Mouse (Mus musculus) c-Kit-negative CD71-positive TER-119-positive erythroid progenitor cells, embryonic 14.5 days (primary cell): ENCODE results near the gene Cpa1.

Source experiments
- DNase-seq: peaks from one replicate; pipeline ENCODE4 v3.0.0-alpha.2; 2013; ENCODE audit warnings: low read depth, low spot score

Cpa1 gene

GRCm38 (mm10) chr6:30620994-30621393, 18.0 kb upstream of the Cpa1 start:
- no peak for DNase-seq

- DNase-seq, result no peak
Observed at GRCm38 (mm10) chr6:30621986-30622389, 17.0 kb upstream of the Cpa1 start.

GRCm38 (mm10) chr6:30624763-30625162, 14.3 kb upstream of the Cpa1 start:
- no peak for DNase-seq

GRCm38 (mm10) chr6:30628152-30628551, 10.9 kb upstream of the Cpa1 start:
- DNase-seq, result no peak

- no peak for DNase-seq
Observed at GRCm38 (mm10) chr6:30629989-30630388, 9.0 kb upstream of the Cpa1 start.

GRCm38 (mm10) chr6:30635361-30635862, 3.6 kb upstream of the Cpa1 start:
- no peak for DNase-seq

- DNase-seq, result no peak
Observed at GRCm38 (mm10) chr6:30636186-30636842, 2.7 kb upstream of the Cpa1 start.

- DNase-seq, result no peak
Observed at GRCm38 (mm10) chr6:30643694-30644460, 4.9 kb downstream of the Cpa1 start.

- no peak for DNase-seq
Observed at GRCm38 (mm10) chr6:30644462-30644861, 5.4 kb downstream of the Cpa1 start.

- DNase-seq, result no peak
Observed at GRCm38 (mm10) chr6:30645379-30645778, 6.4 kb downstream of the Cpa1 start.

GRCm38 (mm10) chr6:30649651-30650296, 10.8 kb downstream of the Cpa1 start:
- DNase-seq, result no peak

GRCm38 (mm10) chr6:30652425-30653188, 13.6 kb downstream of the Cpa1 start:
- DNase-seq, result no peak

GRCm38 (mm10) chr6:30653518-30653917, 14.5 kb downstream of the Cpa1 start:
- DNase-seq, result no peak

GRCm38 (mm10) chr6:30654402-30654859, 15.4 kb downstream of the Cpa1 start:
- no peak for DNase-seq

GRCm38 (mm10) chr6:30654932-30655331, 15.9 kb downstream of the Cpa1 start:
- no peak for DNase-seq

- no peak for DNase-seq
Observed at GRCm38 (mm10) chr6:30657279-30657678, 18.3 kb downstream of the Cpa1 start.

- no peak for DNase-seq
Observed at GRCm38 (mm10) chr6:30658619-30659018, 19.6 kb downstream of the Cpa1 start.

- no peak for DNase-seq
Observed at GRCm38 (mm10) chr6:30664776-30665175, 25.8 kb downstream of the Cpa1 start.

- DNase-seq, result no peak
Observed at GRCm38 (mm10) chr6:30665296-30665695, 26.3 kb downstream of the Cpa1 start.

- DNase-seq, result no peak
Observed at GRCm38 (mm10) chr6:30666043-30666442, 27.0 kb downstream of the Cpa1 start.

GRCm38 (mm10) chr6:30667585-30667984, 28.6 kb downstream of the Cpa1 start:
- no peak for DNase-seq

- DNase-seq, result no peak
Observed at GRCm38 (mm10) chr6:30671696-30672095, 32.7 kb downstream of the Cpa1 start.
